Mouse (Mus musculus) megakaryocyte-erythroid progenitor cell, adult 5-6 weeks (primary cell): Measurements from ENCODE around the gene Pigc. TPM values are rescaled to one million over a fixed set of nuclear protein-coding genes. Genes with fewer than 3 reads are reported as not detected.

Experiments
- ATAC-seq: replicated peaks from 2 replicates; pipeline ENCODE4 v1.8.0; 2016; ENCODE audit warnings: mild to moderate bottlenecking, inconsistent platforms; ENCODE audit not compliant: severe bottlenecking, poor library complexity, low FRiP score, low TSS enrichment
- total RNA-seq, 2 experiments: library from RNA; stranded (forward) in 1 of 2; stranded (reverse) in 1 of 2; fragments of 200-1000, 215-1000 nt in 1 of 2; fragments of >200 nt in 1 of 2; fragmentation: Nextera tagmentation in 1 of 2; gene quantifications; 2 replicates each; pipeline ENCODE4 v1.2.3; 2014 to 2017

The Pigc gene
- total RNA-seq, 2 experiments from 2014 or later = 9.1 to 10.6 TPM

- ATAC-seq = no peak
These were observed 1.9 kb downstream of the Pigc start for GRCm38 (mm10) chr1:161970874-161971273.

GRCm38 (mm10) chr1:161972233-161972632, 3.2 kb downstream of the Pigc start:
- ATAC-seq = no peak

- ATAC-seq = peak; percentile 93
These were observed 7.5 kb downstream of the Pigc start for GRCm38 (mm10) chr1:161976255-161977182.

- no peak for ATAC-seq
These were observed 8.3 kb downstream of the Pigc start for GRCm38 (mm10) chr1:161977331-161977730.

GRCm38 (mm10) chr1:161978173-161978700, 9.3 kb downstream of the Pigc start:
- ATAC-seq = no peak

GRCm38 (mm10) chr1:161979536-161979935, 10.6 kb downstream of the Pigc start, which contains the start of gene 4930558K02Rik:
Gene 4930558K02Rik, minus strand, starts transcription at chr1:161979636.
- ATAC-seq = no peak

GRCm38 (mm10) chr1:161980046-161980445, 11.1 kb downstream of the Pigc start:
- no peak for ATAC-seq

GRCm38 (mm10) chr1:161980626-161981298, 11.8 kb downstream of the Pigc start:
- ATAC-seq = no peak

- ATAC-seq = no peak
These were observed 14.5 kb downstream of the Pigc start for GRCm38 (mm10) chr1:161983451-161983850.

- ATAC-seq = no peak
These were observed 15.1 kb downstream of the Pigc start for GRCm38 (mm10) chr1:161983979-161984566.

- ATAC-seq = no peak
These were observed 21.9 kb downstream of the Pigc start for GRCm38 (mm10) chr1:161990684-161991578.

- no peak for ATAC-seq
These were observed 22.9 kb downstream of the Pigc start for GRCm38 (mm10) chr1:161991846-161992245.

GRCm38 (mm10) chr1:161992389-161992788, 23.4 kb downstream of the Pigc start:
- ATAC-seq = no peak

GRCm38 (mm10) chr1:161998781-161999180, 29.8 kb downstream of the Pigc start:
- no peak for ATAC-seq

- ATAC-seq = peak; percentile 58
These were observed 30.4 kb downstream of the Pigc start for GRCm38 (mm10) chr1:161999338-161999737.

- ATAC-seq = peak; percentile 67
These were observed 30.9 kb downstream of the Pigc start for GRCm38 (mm10) chr1:161999882-162000371.

- ATAC-seq = no peak
These were observed 32.3 kb downstream of the Pigc start for GRCm38 (mm10) chr1:162001328-162001727.

- ATAC-seq = no peak
These were observed 34.9 kb downstream of the Pigc start for GRCm38 (mm10) chr1:162003729-162004517.
